Mouse (Mus musculus): ENCODE measurements around the gene Cttnbp2.

DNA sequence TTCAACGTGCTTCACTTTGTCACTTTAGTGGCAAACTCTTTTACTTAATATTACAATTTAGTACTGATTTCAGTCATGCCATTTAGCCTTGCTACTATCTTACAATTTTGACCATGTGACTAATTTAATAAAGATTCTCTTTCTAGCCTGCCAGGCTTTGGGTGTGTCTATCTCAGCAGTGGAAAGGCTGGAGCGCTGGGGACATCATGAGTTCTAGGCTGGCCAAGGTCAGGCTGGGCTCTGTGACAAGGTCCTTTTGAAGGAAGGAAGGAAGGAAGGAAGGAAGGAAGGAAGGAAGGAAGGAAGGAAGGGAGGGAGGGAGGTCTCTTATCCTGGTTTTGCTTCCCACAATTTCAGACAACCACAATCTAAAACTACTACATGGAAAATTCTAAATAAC, 39.7 kb downstream of the Cttnbp2 start:
- TF ChIP-seq ZNF384 (IDR thresholded peaks at IDR 0.05; ENCODE audit: low read depth, low read length): no peak
- TF ChIP-seq CHD2 (IDR thresholded peaks at IDR 0.05; ENCODE audit: low read depth, low read length): no peak
- no peak for TF ChIP-seq MAFK (IDR thresholded peaks at IDR 0.05; ENCODE audit: insufficient read depth, low read depth, low read length)
- no peak for TF ChIP-seq HCFC1 (IDR thresholded peaks at IDR 0.05; ENCODE audit: borderline replicate concordance, insufficient read depth, low read length)
- no peak for TF ChIP-seq ZC3H11A (IDR thresholded peaks at IDR 0.05; ENCODE audit: borderline replicate concordance, low read depth, low read length)
